In genomic region chrX:94366670-94367241, GRCm38 (mm10) we compare ENCODE assay signal across 8 mouse cellular contexts. TPM values are rescaled to one million over a fixed set of nuclear protein-coding genes. Genes with fewer than 3 reads are reported as not detected.
A peak's percentile ranks its signal among the peaks of the same experiment; 100 is the strongest.
DNase-seq lines count a peak whose midpoint lies in the region; ATAC-seq lines count a peak whose summit lies in the region.

TSS of gene Fam90a1b (minus strand) at chrX:94366777.
TSS of gene Apoo (plus strand) at chrX:94367117.

- peaks cover 69% of the 10 kb centered on the region for H3K27me3 ChIP-seq in heart, embryonic 10.5 days (ENCODE audit: insufficient read depth, poor library complexity, severe bottlenecking)
- peaks cover 74% of the 10 kb centered on the region for H3K27me3 ChIP-seq in kidney, embryonic 15.5 days

- peak; percentile 99 for ATAC-seq in erythroblast, adult 5-6 weeks (replicated peaks; ENCODE audit: low FRiP score, poor library complexity, severe bottlenecking)
- ATAC-seq in kidney, embryonic 15.5 days (replicated peaks; ENCODE audit: low FRiP score), result peak; percentile 99
- peak; percentile 97 for ATAC-seq in monocyte, adult 5-6 weeks (replicated peaks; ENCODE audit: insufficient number of reproducible peaks, low FRiP score, low TSS enrichment, poor library complexity, severe bottlenecking)

- peak within 1 kb of the TSS; percentile 58 for H3K4me2 ChIP-seq in kidney, embryonic 15.5 days

- no peaks in the 10 kb centered on the region for H3K4me1 ChIP-seq in heart, embryonic 10.5 days
- 0 out of 2 replicates have a peak, but pooled peaks cover 3% of the 10 kb centered on the region for H3K4me1 ChIP-seq in kidney, embryonic 15.5 days

- 17% methylated on average over 46 of the region's 46 CpGs for WGBS in heart, embryonic 10.5 days
- 20% methylated on average over 46 of the region's 46 CpGs for WGBS in kidney, embryonic 15.5 days

- no peaks in the 10 kb centered on the region for H3K36me3 ChIP-seq in heart, embryonic 10.5 days
- H3K36me3 ChIP-seq in kidney, embryonic 15.5 days, result no peaks in the 10 kb centered on the region

- peak within 1 kb of the TSS; percentile 49 for H3K9ac ChIP-seq in kidney, embryonic 15.5 days

- no peaks in the 10 kb centered on the region for H3K9me3 ChIP-seq in heart, embryonic 10.5 days
- no peaks in the 10 kb centered on the region for H3K9me3 ChIP-seq in kidney, embryonic 15.5 days (replicated peaks)

- H3K27ac ChIP-seq in heart, embryonic 10.5 days, result peak within 1 kb of the TSS; percentile 88
- peak within 1 kb of the TSS; percentile 65 for H3K27ac ChIP-seq in kidney, embryonic 15.5 days

- DNase-seq in B cell, adult 2 months, result peak; percentile 95 to 96
- DNase-seq in brain, adult 2 months (ENCODE audit: low read depth, low spot score), result peak; percentile 99
- peak; percentile 98 for DNase-seq in heart, embryonic 10.5 days (ENCODE audit: low spot score)
- DNase-seq in liver, result peak; percentile 96
- peak; percentile 95 to 96 for DNase-seq in spleen, postnatal 4 days (ENCODE audit: low spot score in 2 of 2)

- peak within 1 kb of the TSS; percentile 65 for H3K4me3 ChIP-seq in heart, embryonic 10.5 days
- peak within 1 kb of the TSS; percentile 65 for H3K4me3 ChIP-seq in kidney, embryonic 15.5 days (replicated peaks)

RNA-seq across cellular contexts. Expression of gene Fam90a1b, which starts in this region (rescaled TPM):
- not detected in 2 replicates for total RNA-seq in erythroblast, adult 5-6 weeks (2015; ENCODE audit: low replicate concordance)
- total RNA-seq in erythroblast, adult 5-6 weeks (2017; ENCODE audit: low replicate concordance), result not detected in 2 replicates
- polyA plus RNA-seq in heart, embryonic 10.5 days (2016; fragmentation: Nextera tagmentation; extraction: Ambion mirVana), result 0.04 TPM in 1 of 2 replicates, not detected in the other
- 0.12 TPM in 1 of 2 replicates, not detected in the other for polyA plus RNA-seq in kidney, embryonic 15.5 days (2015; fragmentation: Nextera tagmentation; extraction: Ambion mirVana)
- total RNA-seq in monocyte, adult 5-6 weeks (2017), result not detected in 3 replicates

RNA-seq across cellular contexts. Expression of gene Apoo, which starts in this region (rescaled TPM):
- 9.0 and 12.3 TPM in 2 replicates for total RNA-seq in erythroblast, adult 5-6 weeks (2015; ENCODE audit: low replicate concordance)
- total RNA-seq in erythroblast, adult 5-6 weeks (2017; ENCODE audit: low replicate concordance), result 3.2 and 12.0 TPM in 2 replicates
- 129 and 159 TPM in 2 replicates for polyA plus RNA-seq in heart, embryonic 10.5 days (2016; fragmentation: Nextera tagmentation; extraction: Ambion mirVana)
- polyA plus RNA-seq in kidney, embryonic 15.5 days (2015; fragmentation: Nextera tagmentation; extraction: Ambion mirVana), result 96.9 and 118 TPM in 2 replicates
- 0.32 to 1.9 TPM (median 0.78 TPM) in 3 replicates for total RNA-seq in monocyte, adult 5-6 weeks (2017)

Comparison
In these comparisons a context has a peak if more than half of its experiments do, and no peak if none do; other contexts are left out.
1. Peak in every context shown above with its lines: DNase-seq, ATAC-seq, H3K4me3 ChIP-seq and H3K27ac ChIP-seq.